Mouse (Mus musculus): ENCODE results near the gene Slc15a3. TPM values are rescaled to one million over a fixed set of nuclear protein-coding genes. Genes with fewer than 3 reads are reported as not detected.

Slc15a3 gene
- total and polyA plus RNA-seq, 3 experiments = 0.02 to 0.05 TPM; not detected in 1

DNA sequence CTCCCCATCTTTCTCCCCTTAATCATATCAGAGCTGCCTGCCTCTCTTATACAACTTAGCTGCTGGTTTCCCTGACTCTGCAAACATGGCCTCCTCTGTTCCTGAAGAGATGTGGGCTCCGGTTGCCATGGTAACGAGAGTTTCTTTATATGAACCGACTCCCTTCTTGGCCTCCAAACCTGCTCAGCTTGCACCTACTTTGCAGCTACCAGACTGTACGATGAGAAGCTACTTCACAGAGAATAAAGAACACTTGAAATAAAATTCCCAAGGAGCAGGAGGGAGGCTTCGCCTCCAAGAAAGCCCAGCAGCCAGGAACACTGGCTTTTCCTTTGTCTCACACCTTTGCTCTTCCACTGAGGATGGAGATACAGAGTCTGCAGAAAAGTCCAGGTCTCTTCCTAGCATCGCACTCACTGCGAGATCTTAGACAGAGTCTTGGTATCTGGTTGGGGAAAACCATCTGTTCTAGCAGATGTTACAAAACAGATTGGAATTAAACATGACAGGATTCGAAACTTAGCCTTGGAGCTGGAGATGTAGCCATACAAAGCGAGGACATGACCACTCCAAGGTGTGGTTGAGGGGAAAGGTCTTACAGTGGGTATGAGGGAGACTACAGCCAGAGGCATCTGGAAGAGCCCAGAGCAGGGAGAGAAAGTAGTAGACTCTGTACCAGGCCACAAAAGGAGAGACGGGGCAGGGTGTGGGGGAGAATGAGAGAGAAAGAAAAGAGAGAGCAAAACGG, 29.9 kb upstream of the Slc15a3 start:
- Histone ChIP-seq H3K9me3 (replicated peaks) (no peaks in the 10 kb centered on the region), H3K36me3 (replicated peaks) (no peaks in the 10 kb centered on the region), H3K27me3 (ENCODE audit: insufficient read depth, low read length) (no peaks in the 10 kb centered on the region), H3K4me1 (ENCODE audit: insufficient read depth, low read depth, low read length) (no peaks in the 10 kb centered on the region), H3K4me3 (ENCODE audit: low read depth, low read length) (no peak overlapping the region)
- no peak for DNase-seq (ENCODE audit: low spot score)
- ATAC-seq (ENCODE audit: extremely low read depth, insufficient number of reproducible peaks, low FRiP score, poor library complexity, severe bottlenecking) = no peak
- no peak for TF ChIP-seq GATA1 (IDR thresholded peaks at IDR 0.05; ENCODE audit: borderline replicate concordance, low read length)
- no peak for TF ChIP-seq POLR2AphosphoS5 (IDR thresholded peaks at IDR 0.05; ENCODE audit: insufficient replicate concordance, low read depth, low read length)
- no peak for TF ChIP-seq CTCF (IDR thresholded peaks at IDR 0.05; ENCODE audit: low read depth, low read length)
- TF ChIP-seq GATA2 (IDR thresholded peaks at IDR 0.05; ENCODE audit: borderline replicate concordance, low read depth, low read length) = no peak
- no peak for TF ChIP-seq TAL1 (conservative IDR thresholded peaks at IDR 0.05; ENCODE audit: low read depth, low read length)

DNA sequence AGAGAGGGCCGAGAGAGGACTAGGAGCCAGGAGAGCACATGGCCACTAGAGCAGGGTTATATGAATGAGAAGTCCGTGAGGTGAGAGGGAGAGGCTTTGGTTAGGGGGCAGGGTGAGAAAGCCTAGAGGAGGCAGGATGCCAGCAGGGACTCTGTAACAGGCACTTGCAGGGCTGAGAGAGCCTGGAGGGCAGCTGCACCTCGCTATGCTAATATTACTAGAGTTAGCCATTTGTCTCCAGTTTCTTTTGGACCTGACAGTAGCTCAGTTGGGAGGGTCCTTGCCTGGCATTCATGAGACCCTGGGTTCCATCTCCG, 29.4 kb upstream of the Slc15a3 start:
- Histone ChIP-seq H3K4me3 (ENCODE audit: low read depth, low read length) (no peak overlapping the region), H3K27me3 (ENCODE audit: insufficient read depth, low read length) (no peaks in the 10 kb centered on the region), H3K9me3 (replicated peaks) (no peaks in the 10 kb centered on the region), H3K4me1 (ENCODE audit: insufficient read depth, low read depth, low read length) (no peaks in the 10 kb centered on the region), H3K36me3 (replicated peaks) (no peaks in the 10 kb centered on the region)
- no peak for DNase-seq (ENCODE audit: low spot score)
- ATAC-seq (ENCODE audit: extremely low read depth, insufficient number of reproducible peaks, low FRiP score, poor library complexity, severe bottlenecking) = no peak
- TF ChIP-seq CTCF (IDR thresholded peaks at IDR 0.05; ENCODE audit: low read depth, low read length) (no peak), GATA2 (IDR thresholded peaks at IDR 0.05; ENCODE audit: borderline replicate concordance, low read depth, low read length) (no peak), TAL1 (conservative IDR thresholded peaks at IDR 0.05; ENCODE audit: low read depth, low read length) (no peak), POLR2AphosphoS5 (IDR thresholded peaks at IDR 0.05; ENCODE audit: insufficient replicate concordance, low read depth, low read length) (no peak), GATA1 (IDR thresholded peaks at IDR 0.05; ENCODE audit: borderline replicate concordance, low read length) (no peak)

DNA sequence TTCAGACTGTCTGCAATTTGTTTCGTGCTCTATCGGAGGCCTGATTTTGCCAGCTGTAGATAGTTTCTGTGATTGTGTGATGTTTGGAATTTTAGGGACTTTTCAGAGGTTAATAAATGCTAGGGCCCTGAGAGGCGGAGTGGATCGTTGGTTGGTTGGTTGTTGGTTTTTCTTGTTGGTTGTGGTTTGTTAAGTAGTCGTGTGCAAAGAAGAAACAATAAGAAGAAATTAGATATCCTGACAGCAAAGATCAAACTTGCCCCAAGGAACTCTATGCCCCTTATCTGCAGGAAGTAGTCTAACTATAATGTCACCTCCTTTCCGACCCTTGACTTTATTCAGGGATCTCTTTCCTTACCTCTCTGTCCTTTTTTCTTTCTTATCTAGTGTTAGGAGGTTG, 28.1 kb upstream of the Slc15a3 start:
- Histone ChIP-seq H3K36me3 (replicated peaks) (no peaks in the 10 kb centered on the region), H3K4me3 (ENCODE audit: low read depth, low read length) (no peak overlapping the region), H3K27me3 (ENCODE audit: insufficient read depth, low read length) (no peaks in the 10 kb centered on the region), H3K4me1 (ENCODE audit: insufficient read depth, low read depth, low read length) (no peaks in the 10 kb centered on the region), H3K9me3 (replicated peaks) (no peaks in the 10 kb centered on the region)
- no peak for DNase-seq (ENCODE audit: low spot score)
- no peak for ATAC-seq (ENCODE audit: extremely low read depth, insufficient number of reproducible peaks, low FRiP score, poor library complexity, severe bottlenecking)
- TF ChIP-seq TAL1 (conservative IDR thresholded peaks at IDR 0.05; ENCODE audit: low read depth, low read length) (no peak), CTCF (IDR thresholded peaks at IDR 0.05; ENCODE audit: low read depth, low read length) (no peak), POLR2AphosphoS5 (IDR thresholded peaks at IDR 0.05; ENCODE audit: insufficient replicate concordance, low read depth, low read length) (no peak), GATA1 (IDR thresholded peaks at IDR 0.05; ENCODE audit: borderline replicate concordance, low read length) (no peak), GATA2 (IDR thresholded peaks at IDR 0.05; ENCODE audit: borderline replicate concordance, low read depth, low read length) (no peak)

DNA sequence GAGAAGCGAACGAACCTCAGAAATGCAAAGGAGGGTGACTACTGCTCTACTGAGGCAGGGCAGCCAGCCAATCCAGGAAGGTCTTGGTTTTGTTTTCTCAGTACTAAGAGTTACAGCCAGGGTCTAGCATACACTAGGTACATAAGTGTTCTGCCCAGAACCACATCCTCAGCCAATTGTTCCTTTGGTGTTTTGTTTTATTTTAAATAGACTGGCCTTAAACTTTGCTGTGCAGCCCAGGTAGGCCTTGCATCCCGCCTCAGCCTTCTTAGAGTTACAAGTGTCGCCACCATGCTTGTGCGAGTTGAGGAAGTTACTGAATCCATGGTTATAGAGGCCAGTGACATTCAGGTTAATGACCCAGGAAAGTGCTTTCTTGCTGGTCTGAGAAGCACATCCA, 26.5 kb upstream of the Slc15a3 start:
- H3K4me3 ChIP-seq (ENCODE audit: low read depth, low read length) = no peak overlapping the region
- H3K36me3 ChIP-seq (replicated peaks) = no peaks in the 10 kb centered on the region
- ATAC-seq (ENCODE audit: extremely low read depth, insufficient number of reproducible peaks, low FRiP score, poor library complexity, severe bottlenecking) = no peak
- peaks cover 3% of the 10 kb centered on the region; the same call in 1 of the 2 replicates for H3K27me3 ChIP-seq (ENCODE audit: insufficient read depth, low read length)
- no peak for TF ChIP-seq CTCF (IDR thresholded peaks at IDR 0.05; ENCODE audit: low read depth, low read length)
- TF ChIP-seq POLR2AphosphoS5 (IDR thresholded peaks at IDR 0.05; ENCODE audit: insufficient replicate concordance, low read depth, low read length) = no peak
- no peak for TF ChIP-seq GATA2 (IDR thresholded peaks at IDR 0.05; ENCODE audit: borderline replicate concordance, low read depth, low read length)
- TF ChIP-seq TAL1 (conservative IDR thresholded peaks at IDR 0.05; ENCODE audit: low read depth, low read length) = no peak
- TF ChIP-seq GATA1 (IDR thresholded peaks at IDR 0.05; ENCODE audit: borderline replicate concordance, low read length) = no peak
- H3K4me1 ChIP-seq (ENCODE audit: insufficient read depth, low read depth, low read length) = no peaks in the 10 kb centered on the region
- no peaks in the 10 kb centered on the region for H3K9me3 ChIP-seq (replicated peaks)
- DNase-seq (ENCODE audit: low spot score) = no peak

DNA sequence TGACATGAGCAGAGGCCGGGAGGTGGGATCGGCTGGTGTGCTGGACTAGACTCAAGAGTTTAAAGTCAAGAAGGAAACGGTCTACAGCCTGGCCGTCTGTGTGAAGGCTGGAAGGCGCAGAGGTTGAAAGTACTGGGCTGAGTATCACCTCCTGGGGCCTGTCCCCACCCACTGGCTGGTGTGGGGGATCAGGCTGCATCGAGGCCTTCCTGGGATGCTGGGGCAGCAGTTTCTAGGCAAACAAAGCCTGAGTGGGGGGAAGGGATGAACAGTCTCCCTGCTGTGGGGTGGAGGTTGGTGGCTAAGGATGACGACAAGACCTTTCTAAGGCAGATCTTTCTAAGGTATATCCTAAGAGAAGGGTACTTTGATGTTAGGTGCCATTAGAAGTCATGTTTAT, 25.6 kb upstream of the Slc15a3 start:
- Histone ChIP-seq H3K27me3 (ENCODE audit: insufficient read depth, low read length) (peaks cover 3% of the 10 kb centered on the region; the same call in 1 of the 2 replicates), H3K4me1 (ENCODE audit: insufficient read depth, low read depth, low read length) (peaks cover 7% of the 10 kb centered on the region; the same call in 1 of the 2 replicates), H3K4me3 (ENCODE audit: low read depth, low read length) (no peak overlapping the region), H3K36me3 (replicated peaks) (no peaks in the 10 kb centered on the region), H3K9me3 (replicated peaks) (no peaks in the 10 kb centered on the region)
- TF ChIP-seq CTCF (IDR thresholded peaks at IDR 0.05; ENCODE audit: low read depth, low read length) = no peak
- ATAC-seq (ENCODE audit: extremely low read depth, insufficient number of reproducible peaks, low FRiP score, poor library complexity, severe bottlenecking) (no peak), DNase-seq (ENCODE audit: low spot score) (no peak)

DNA sequence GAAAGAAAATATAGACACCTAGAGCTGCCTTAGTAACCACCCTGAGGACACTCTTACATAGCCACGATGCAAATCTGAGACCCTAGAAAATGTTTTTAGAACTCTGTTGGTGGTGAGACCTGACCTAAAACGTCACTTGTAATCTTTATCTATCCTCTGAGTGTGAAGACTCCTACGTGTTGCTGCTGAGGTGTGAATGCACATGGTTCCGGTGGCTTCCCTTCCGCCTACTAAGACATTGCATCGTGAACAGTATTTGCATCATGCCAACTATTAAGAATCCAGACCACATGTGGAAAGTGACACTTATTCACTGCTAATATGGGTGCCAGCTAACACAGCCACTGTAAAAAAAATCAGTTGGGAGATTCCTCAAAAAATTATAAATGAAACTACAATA, 23.7 kb upstream of the Slc15a3 start:
- Histone ChIP-seq H3K27me3 (ENCODE audit: insufficient read depth, low read length) (peaks cover 3% of the 10 kb centered on the region; the same call in 1 of the 2 replicates), H3K4me3 (ENCODE audit: low read depth, low read length) (no peak overlapping the region), H3K9me3 (replicated peaks) (no peaks in the 10 kb centered on the region), H3K4me1 (ENCODE audit: insufficient read depth, low read depth, low read length) (peaks cover 7% of the 10 kb centered on the region; the same call in 1 of the 2 replicates), H3K36me3 (replicated peaks) (no peaks in the 10 kb centered on the region)
- ATAC-seq (ENCODE audit: extremely low read depth, insufficient number of reproducible peaks, low FRiP score, poor library complexity, severe bottlenecking) (no peak), DNase-seq (ENCODE audit: low spot score) (no peak)
- TF ChIP-seq CTCF (IDR thresholded peaks at IDR 0.05; ENCODE audit: low read depth, low read length) = no peak
- no peak for TF ChIP-seq GATA1 (IDR thresholded peaks at IDR 0.05; ENCODE audit: borderline replicate concordance, low read length)
- TF ChIP-seq TAL1 (conservative IDR thresholded peaks at IDR 0.05; ENCODE audit: low read depth, low read length) = no peak
- TF ChIP-seq GATA2 (IDR thresholded peaks at IDR 0.05; ENCODE audit: borderline replicate concordance, low read depth, low read length) = no peak
- TF ChIP-seq POLR2AphosphoS5 (IDR thresholded peaks at IDR 0.05; ENCODE audit: insufficient replicate concordance, low read depth, low read length) = no peak

Data from G1E (cell line).